Mouse (Mus musculus): Measurements from ENCODE around the gene Gdap2. TPM values are rescaled to one million over a fixed set of nuclear protein-coding genes. Genes with fewer than 3 reads are reported as not detected.

Gene Gdap2
- polyA plus RNA-seq, 1 experiment from 2014 or later, result 28.3 TPM

- no peaks in the 10 kb centered on the region for H3K4me1 ChIP-seq (replicated peaks; ENCODE audit: insufficient read depth, low read length)
- DNase-seq (ENCODE audit: low spot score) (no peak), ATAC-seq (replicated peaks; ENCODE audit: low FRiP score, low read depth) (no peak)
- no peak overlapping the region for H3K27ac ChIP-seq
- 94% methylated on average over 7 of the region's 7 CpGs for WGBS
- peaks cover 28% of the 10 kb centered on the region for H3K36me3 ChIP-seq (ENCODE audit: insufficient read depth, low read length)
- H3K27me3 ChIP-seq (ENCODE audit: insufficient read depth, low read length), result no peaks in the 10 kb centered on the region
- no peak for TF ChIP-seq CTCF (IDR thresholded peaks at IDR 0.05; ENCODE audit: low read depth)
- no peak overlapping the region for H3K9ac ChIP-seq (ENCODE audit: low read depth, low read length)
- no peak overlapping the region for H3K4me3 ChIP-seq (replicated peaks; ENCODE audit: low read depth, low read length)
- H3K9me3 ChIP-seq (replicated peaks; ENCODE audit: low read length), result no peaks in the 10 kb centered on the region
- no peak overlapping the region for H3K4me2 ChIP-seq (ENCODE audit: low read length)
Measured at GRCm38 (mm10) chr3:100201554-100201953, 39.4 kb downstream of the Gdap2 start.

GRCm38 (mm10) chr3:100206973-100207372, 44.8 kb downstream of the Gdap2 start:
- Histone ChIP-seq H3K4me1 (replicated peaks; ENCODE audit: insufficient read depth, low read length) (no peaks in the 10 kb centered on the region), H3K36me3 (ENCODE audit: insufficient read depth, low read length) (peaks cover 12% of the 10 kb centered on the region), H3K27ac (no peak overlapping the region), H3K4me2 (ENCODE audit: low read length) (no peak overlapping the region), H3K9me3 (replicated peaks; ENCODE audit: low read length) (no peaks in the 10 kb centered on the region), H3K9ac (ENCODE audit: low read depth, low read length) (no peak overlapping the region), H3K27me3 (ENCODE audit: insufficient read depth, low read length) (no peaks in the 10 kb centered on the region), H3K4me3 (replicated peaks; ENCODE audit: low read depth, low read length) (no peak overlapping the region)
- DNase-seq (ENCODE audit: low spot score), result no peak
- WGBS, result 24% methylated on average over 1 of the region's 1 CpGs
- no peak for TF ChIP-seq CTCF (IDR thresholded peaks at IDR 0.05; ENCODE audit: low read depth)
- ATAC-seq (replicated peaks; ENCODE audit: low FRiP score, low read depth), result no peak

- Histone ChIP-seq H3K9ac (ENCODE audit: low read depth, low read length) (no peak overlapping the region), H3K4me2 (ENCODE audit: low read length) (no peak overlapping the region), H3K4me1 (replicated peaks; ENCODE audit: insufficient read depth, low read length) (no peaks in the 10 kb centered on the region), H3K4me3 (replicated peaks; ENCODE audit: low read depth, low read length) (no peak overlapping the region), H3K27me3 (ENCODE audit: insufficient read depth, low read length) (no peaks in the 10 kb centered on the region), H3K9me3 (replicated peaks; ENCODE audit: low read length) (no peaks in the 10 kb centered on the region), H3K36me3 (ENCODE audit: insufficient read depth, low read length) (no peaks in the 10 kb centered on the region), H3K27ac (no peak overlapping the region)
- no peak for TF ChIP-seq CTCF (IDR thresholded peaks at IDR 0.05; ENCODE audit: low read depth)
- no peak for DNase-seq (ENCODE audit: low spot score)
- ATAC-seq (replicated peaks; ENCODE audit: low FRiP score, low read depth), result no peak
- WGBS, result 90% methylated on average over 5 of the region's 5 CpGs
Measured at GRCm38 (mm10) chr3:100215469-100215868, 53.3 kb downstream of the Gdap2 start.

GRCm38 (mm10) chr3:100225326-100225959, 63.3 kb downstream of the Gdap2 start:
- H3K9me3 ChIP-seq (replicated peaks; ENCODE audit: low read length), result no peaks in the 10 kb centered on the region
- no peak overlapping the region for H3K4me3 ChIP-seq (replicated peaks; ENCODE audit: low read depth, low read length)
- H3K27ac ChIP-seq, result no peak overlapping the region
- H3K4me2 ChIP-seq (ENCODE audit: low read length), result no peak overlapping the region
- no peak for ATAC-seq (replicated peaks; ENCODE audit: low FRiP score, low read depth)
- no peaks in the 10 kb centered on the region for H3K36me3 ChIP-seq (ENCODE audit: insufficient read depth, low read length)
- WGBS, result 81% methylated on average over 12 of the region's 12 CpGs
- no peaks in the 10 kb centered on the region for H3K27me3 ChIP-seq (ENCODE audit: insufficient read depth, low read length)
- no peak for TF ChIP-seq CTCF (IDR thresholded peaks at IDR 0.05; ENCODE audit: low read depth)
- no peaks in the 10 kb centered on the region for H3K4me1 ChIP-seq (replicated peaks; ENCODE audit: insufficient read depth, low read length)
- no peak overlapping the region for H3K9ac ChIP-seq (ENCODE audit: low read depth, low read length)
- DNase-seq (ENCODE audit: low spot score), result no peak

GRCm38 (mm10) chr3:100227509-100227908, 65.3 kb downstream of the Gdap2 start:
- H3K36me3 ChIP-seq (ENCODE audit: insufficient read depth, low read length), result no peaks in the 10 kb centered on the region
- H3K9me3 ChIP-seq (replicated peaks; ENCODE audit: low read length), result no peaks in the 10 kb centered on the region
- no peak overlapping the region for H3K27ac ChIP-seq
- no peak for TF ChIP-seq CTCF (IDR thresholded peaks at IDR 0.05; ENCODE audit: low read depth)
- no peak overlapping the region for H3K9ac ChIP-seq (ENCODE audit: low read depth, low read length)
- no peak overlapping the region for H3K4me3 ChIP-seq (replicated peaks; ENCODE audit: low read depth, low read length)
- no peaks in the 10 kb centered on the region for H3K27me3 ChIP-seq (ENCODE audit: insufficient read depth, low read length)
- WGBS, result 68% methylated on average over 1 of the region's 1 CpGs
- no peak for ATAC-seq (replicated peaks; ENCODE audit: low FRiP score, low read depth)
- H3K4me2 ChIP-seq (ENCODE audit: low read length), result no peak overlapping the region
- H3K4me1 ChIP-seq (replicated peaks; ENCODE audit: insufficient read depth, low read length), result no peaks in the 10 kb centered on the region
- DNase-seq (ENCODE audit: low spot score), result no peak

GRCm38 (mm10) chr3:100228981-100229380, 66.8 kb downstream of the Gdap2 start:
- no peak for DNase-seq (ENCODE audit: low spot score)
- Histone ChIP-seq H3K27ac (no peak overlapping the region), H3K4me3 (replicated peaks; ENCODE audit: low read depth, low read length) (no peak overlapping the region), H3K4me2 (ENCODE audit: low read length) (no peak overlapping the region), H3K36me3 (ENCODE audit: insufficient read depth, low read length) (no peaks in the 10 kb centered on the region), H3K9ac (ENCODE audit: low read depth, low read length) (no peak overlapping the region), H3K9me3 (replicated peaks; ENCODE audit: low read length) (no peaks in the 10 kb centered on the region), H3K4me1 (replicated peaks; ENCODE audit: insufficient read depth, low read length) (no peaks in the 10 kb centered on the region), H3K27me3 (ENCODE audit: insufficient read depth, low read length) (no peaks in the 10 kb centered on the region)
- 62% methylated on average over 3 of the region's 3 CpGs for WGBS
- no peak for TF ChIP-seq CTCF (IDR thresholded peaks at IDR 0.05; ENCODE audit: low read depth)
- no peak for ATAC-seq (replicated peaks; ENCODE audit: low FRiP score, low read depth)
